Mouse (Mus musculus) thymus, postnatal 10 days (tissue): ENCODE results near the gene Col18a1.

Experiments
- DNase-seq, 2 experiments: peaks; one replicate each; pipeline ENCODE4 v3.0.0; 2021; ENCODE audit warnings: low spot score in 2 of 2

Gene Col18a1

GRCm38 (mm10) chr10:77165963-77166717, at the start of gene Col18a1:
Col18a1 (minus strand) TSS chr10:77166548.
- DNase-seq, result no peak

- no peak for DNase-seq
Measured at GRCm38 (mm10) chr10:77215641-77216040, 49.3 kb upstream of the Col18a1 start.

DNA sequence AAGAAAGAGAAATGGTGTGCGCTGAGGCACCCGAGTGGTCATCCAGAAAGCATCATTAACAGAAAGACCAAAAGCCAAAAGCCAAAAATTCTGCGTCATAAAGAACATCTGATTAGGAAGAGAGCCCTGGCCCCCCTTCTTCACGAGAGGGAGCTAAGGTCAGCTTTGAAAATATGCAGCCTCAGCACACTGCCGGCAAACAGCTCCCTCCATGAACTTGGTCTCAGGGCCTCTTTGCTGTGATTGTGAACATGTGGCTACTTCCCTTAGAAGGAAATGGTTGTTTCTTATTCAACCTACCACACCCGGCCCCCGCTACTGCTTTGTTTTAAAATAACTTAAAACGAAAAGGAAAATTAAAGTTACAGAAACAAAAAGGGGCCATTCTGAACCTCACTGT, 48.2 kb upstream of the Col18a1 start:
- DNase-seq, result no peak

DNA sequence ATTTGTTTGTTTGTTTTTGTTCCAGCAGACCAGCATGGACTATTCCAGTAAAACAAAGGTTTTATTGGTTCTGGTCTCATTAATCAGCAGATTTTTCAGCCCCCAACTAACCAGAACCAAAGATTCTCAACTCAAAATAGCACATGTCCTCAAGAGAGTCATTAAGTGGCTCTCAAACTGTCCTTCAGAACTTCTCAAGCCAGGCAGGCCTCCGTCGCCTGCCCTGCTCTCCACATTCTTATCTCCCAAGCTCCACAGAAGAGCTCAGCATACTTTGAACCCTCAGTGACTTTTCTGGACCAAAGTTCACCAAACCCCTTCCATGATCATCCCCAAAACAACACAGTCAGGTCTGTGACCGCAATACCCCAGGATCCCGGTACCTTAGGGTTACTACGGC, 47.1 kb upstream of the Col18a1 start:
- no peak for DNase-seq

GRCm38 (mm10) chr10:77212354-77213120, 46.2 kb upstream of the Col18a1 start:
- DNase-seq, result no peak

DNA sequence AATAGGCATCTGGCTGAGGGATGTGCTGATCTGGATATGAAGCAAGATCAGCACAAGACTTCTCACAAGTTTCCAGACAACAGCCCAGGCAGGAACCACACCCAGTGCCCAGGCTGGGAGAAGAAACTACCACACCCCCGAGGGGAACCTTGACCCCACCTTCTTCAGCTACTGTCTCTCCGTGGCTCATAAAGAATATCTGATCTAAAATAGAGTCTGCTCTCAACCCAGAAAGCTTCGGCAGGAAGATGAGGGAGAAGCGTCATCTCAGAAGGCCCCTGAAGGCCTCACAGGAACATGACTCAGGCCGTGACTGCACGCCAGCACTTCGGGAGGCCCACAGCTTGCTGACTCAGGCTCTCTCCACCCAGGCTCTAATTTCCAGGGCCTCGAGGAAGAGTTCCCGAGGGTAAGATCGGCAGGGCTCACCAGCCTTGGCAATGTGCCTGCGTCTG, 44.8 kb upstream of the Col18a1 start:
- no peak for DNase-seq

DNA sequence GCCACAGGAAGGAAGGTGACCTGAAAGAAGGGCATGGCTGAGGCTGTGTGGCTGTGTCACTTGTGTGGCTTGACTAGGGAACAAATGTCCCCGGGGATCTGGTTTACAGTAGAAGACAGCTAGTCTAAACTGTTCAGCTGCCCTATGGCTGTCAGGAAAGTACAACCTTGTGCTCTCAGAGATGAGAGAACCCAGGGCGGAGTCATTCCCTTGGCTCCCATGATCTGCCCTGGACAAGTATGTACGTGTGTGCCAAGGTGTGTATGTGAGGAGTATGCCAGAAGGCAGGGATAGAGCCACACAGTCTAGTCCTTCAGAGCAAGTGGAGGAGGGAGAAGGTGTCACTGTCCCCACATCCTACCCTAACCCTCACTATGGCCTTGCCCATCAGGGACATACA, 44.3 kb upstream of the Col18a1 start:
- DNase-seq, result no peak

GRCm38 (mm10) chr10:77209261-77209660, 42.9 kb upstream of the Col18a1 start:
- DNase-seq, result no peak

- no peak for DNase-seq
Measured at GRCm38 (mm10) chr10:77206565-77207079, 40.3 kb upstream of the Col18a1 start.

DNA sequence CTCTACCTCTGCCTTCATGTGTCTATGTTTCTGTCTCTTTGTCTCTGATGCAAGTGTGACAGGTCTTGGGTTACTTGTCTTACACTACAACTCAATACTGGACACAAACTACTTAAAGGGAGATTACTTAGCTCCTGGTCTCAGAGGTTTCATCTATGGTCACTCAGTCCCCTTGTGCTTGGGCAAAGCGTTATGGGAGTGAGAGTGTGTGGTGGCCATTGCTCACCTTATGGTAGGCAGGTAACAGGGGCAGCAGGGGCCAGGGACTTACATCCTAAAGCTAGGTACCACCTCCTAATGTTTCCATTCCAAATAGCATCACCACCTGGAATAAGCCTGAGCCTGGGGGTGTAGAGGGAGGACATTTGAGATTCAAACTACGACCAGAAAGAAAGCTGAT, 39.8 kb upstream of the Col18a1 start:
- no peak for DNase-seq

DNA sequence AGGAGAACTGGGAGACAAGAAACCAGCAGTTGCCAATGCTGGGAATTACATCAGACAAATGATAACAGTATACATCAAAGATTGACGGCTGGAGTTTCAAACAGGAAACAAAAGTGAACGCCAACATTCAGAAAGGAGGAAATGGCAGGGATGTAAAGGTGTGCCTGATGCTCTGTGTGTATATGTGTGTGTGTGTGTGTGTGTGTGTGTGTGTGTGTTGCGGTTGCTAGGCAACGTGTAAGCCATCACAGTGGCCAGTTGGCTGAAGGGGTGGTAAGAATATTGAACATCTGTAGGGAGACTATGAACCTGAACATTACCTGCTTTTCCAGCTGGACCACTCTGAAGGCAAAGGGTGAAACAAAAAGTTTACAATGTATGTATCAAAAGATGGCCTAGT, 37.6 kb upstream of the Col18a1 start:
- DNase-seq, result no peak

DNA sequence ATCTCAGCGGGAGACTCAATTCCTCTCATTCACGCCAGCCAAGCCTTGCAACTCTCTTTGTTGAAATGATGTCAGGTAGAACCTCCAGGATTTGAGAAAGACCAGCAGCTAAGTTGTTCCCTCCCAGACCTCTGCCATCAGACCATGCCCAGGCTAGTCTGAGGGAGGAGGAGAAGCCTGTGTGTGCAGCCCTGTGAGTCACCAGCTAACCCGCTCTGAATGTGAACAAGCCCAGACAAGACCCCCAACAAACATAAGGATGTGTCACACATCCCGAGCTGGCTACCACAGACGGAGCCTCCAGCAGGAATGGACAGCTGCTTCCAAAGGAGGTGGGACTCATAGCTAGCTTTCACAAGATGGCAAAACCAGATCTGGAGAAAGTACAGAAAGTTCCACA, 35.6 kb upstream of the Col18a1 start:
- DNase-seq, result no peak

- DNase-seq, result no peak
Measured at GRCm38 (mm10) chr10:77200295-77200694, 33.9 kb upstream of the Col18a1 start.

GRCm38 (mm10) chr10:77199229-77199628, 32.9 kb upstream of the Col18a1 start:
- no peak for DNase-seq

GRCm38 (mm10) chr10:77197469-77198209, 31.3 kb upstream of the Col18a1 start:
- DNase-seq, result no peak

DNA sequence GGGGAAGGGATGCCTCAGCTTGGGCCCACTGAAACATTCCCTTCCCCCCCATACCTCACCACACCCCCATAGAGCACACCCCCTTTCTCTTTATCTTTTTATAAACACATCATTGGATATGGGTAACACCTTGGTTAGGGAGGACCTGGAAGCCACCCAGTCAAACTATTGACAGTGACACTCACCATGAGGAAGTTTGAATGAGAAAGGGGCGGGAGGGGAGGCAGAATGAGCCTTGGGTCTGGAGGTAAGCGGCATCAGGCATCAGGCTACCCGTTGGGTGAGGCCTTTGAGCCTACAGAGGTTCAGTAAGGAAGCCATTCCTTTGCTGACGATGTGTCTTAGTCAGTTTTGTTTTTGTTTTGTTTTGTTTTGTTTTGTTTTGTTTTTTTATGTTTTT, 30.3 kb upstream of the Col18a1 start:
- DNase-seq, result no peak

- DNase-seq, result no peak
Measured at GRCm38 (mm10) chr10:77196115-77196514, 29.8 kb upstream of the Col18a1 start.

GRCm38 (mm10) chr10:77193495-77193894, 27.1 kb upstream of the Col18a1 start:
- no peak for DNase-seq

DNA sequence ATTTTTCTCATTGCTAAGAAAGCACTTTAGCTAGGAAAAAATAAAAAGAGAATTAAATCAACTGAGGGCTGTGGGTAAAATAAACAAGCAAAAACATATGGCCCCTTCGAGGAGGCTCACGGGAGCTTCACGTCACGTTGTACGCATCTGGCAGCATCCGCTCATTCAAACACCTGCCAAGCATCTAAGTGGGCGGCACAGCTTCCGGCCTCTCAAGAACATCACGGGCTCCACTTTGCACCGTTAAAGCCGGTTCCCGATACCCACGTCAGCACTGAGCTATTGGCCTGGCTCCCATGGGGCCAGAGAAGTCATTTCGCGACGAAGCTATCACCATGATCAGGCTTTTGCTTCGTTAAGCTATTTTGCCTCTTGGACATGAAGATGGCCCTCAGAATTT, 26.4 kb upstream of the Col18a1 start:
- DNase-seq, result no peak

- DNase-seq, result no peak
Measured at GRCm38 (mm10) chr10:77190967-77191915, 24.9 kb upstream of the Col18a1 start.

GRCm38 (mm10) chr10:77187427-77187826, 21.1 kb upstream of the Col18a1 start:
- no peak for DNase-seq
